Mouse (Mus musculus): Measurements from ENCODE around the gene Rasip1.
A peak's percentile ranks its signal among the peaks of the same experiment; 100 is the strongest.
"Not testable (repeated sequence)": the region's sequence is repeated elsewhere in the genome, so short reads cannot be mapped to it uniquely, and the experiment has no call there.

Gene Rasip1

GRCm38 (mm10) chr7:45645591-45645971 is 18.3 kb downstream of the Rasip1 start:
- DNase-seq: no peak

GRCm38 (mm10) chr7:45646671-45647070 is 19.4 kb downstream of the Rasip1 start:
- no peak for DNase-seq

- DNase-seq: no peak
Observed at GRCm38 (mm10) chr7:45649351-45649750, 22.1 kb downstream of the Rasip1 start.

GRCm38 (mm10) chr7:45650484-45650883 is 23.2 kb downstream of the Rasip1 start:
- not testable (repeated sequence) for DNase-seq

GRCm38 (mm10) chr7:45654424-45655047 is 27.2 kb downstream of the Rasip1 start:
- DNase-seq: no peak

GRCm38 (mm10) chr7:45660746-45661478 is 33.6 kb downstream of the Rasip1 start:
- no peak for DNase-seq

GRCm38 (mm10) chr7:45661702-45662101 is 34.4 kb downstream of the Rasip1 start:
- DNase-seq: not testable (repeated sequence)

GRCm38 (mm10) chr7:45665303-45666138 is 38.2 kb downstream of the Rasip1 start:
- DNase-seq: no peak

- DNase-seq: no peak
Observed at GRCm38 (mm10) chr7:45666161-45666560, 38.9 kb downstream of the Rasip1 start, which contains the start of gene Fut2. Gene Fut2 (minus strand): TSS chr7:45666394.

GRCm38 (mm10) chr7:45667761-45668160 is 40.5 kb downstream of the Rasip1 start:
- DNase-seq: no peak

GRCm38 (mm10) chr7:45668921-45669320 is 41.6 kb downstream of the Rasip1 start:
- no peak for DNase-seq

- DNase-seq: no peak
Observed at GRCm38 (mm10) chr7:45677627-45678295, 50.5 kb downstream of the Rasip1 start.

GRCm38 (mm10) chr7:45678513-45678912 is 51.2 kb downstream of the Rasip1 start:
- no peak for DNase-seq

- DNase-seq: peak in 1 of 2 experiments; percentile 25
Observed at GRCm38 (mm10) chr7:45679966-45680621, 52.8 kb downstream of the Rasip1 start.

GRCm38 (mm10) chr7:45681046-45681736 is 53.9 kb downstream of the Rasip1 start:
- peak; percentile 69 to 70 for DNase-seq

GRCm38 (mm10) chr7:45682144-45683126 is 55.1 kb downstream of the Rasip1 start:
- peak; percentile 92 to 94 for DNase-seq

GRCm38 (mm10) chr7:45683396-45684050 is 56.2 kb downstream of the Rasip1 start, which contains the start of gene Ntn5:
Gene Ntn5 (plus strand): TSS chr7:45684022.
- DNase-seq: no peak

GRCm38 (mm10) chr7:45685811-45686210 is 58.5 kb downstream of the Rasip1 start:
- no peak for DNase-seq

- DNase-seq: no peak
Observed at GRCm38 (mm10) chr7:45686841-45687240, 59.6 kb downstream of the Rasip1 start.

All from cerebellum, postnatal 36 days (tissue).